Mouse (Mus musculus) sigmoid colon, adult 10 weeks (tissue): ENCODE measurements around the gene Defb20. TPM values are rescaled to one million over a fixed set of nuclear protein-coding genes. Genes with fewer than 3 reads are reported as not detected.

Experiments
- polyA plus RNA-seq: library from polyadenylated mRNA; stranded (reverse); fragments of 350-450 nt; fragmentation: Illumina TruSeq; extraction: RNeasy Lipid Tissue Mini Kit (QIAGEN cat#74804); gene quantifications from one replicate; pipeline ENCODE4 v1.2.3, GENCODE M21; 2014; ENCODE audit warnings: low read depth, low replicate concordance

Defb20 gene
- not detected for polyA plus RNA-seq

GRCm38 (mm10) chr2:152476763-152477162, at the start of gene Defb20:
Defb20 (plus strand) TSS chr2:152477063.

GRCm38 (mm10) chr2:152464570-152465150, 12.2 kb upstream of the Defb20 start, which contains the start of gene Defb23:
Defb23 (minus strand) TSS chr2:152464620.

GRCm38 (mm10) chr2:152490038-152490437, 13.2 kb downstream of the Defb20 start, which contains the start of gene Defb22:
Defb22 (minus strand) TSS chr2:152490138.

GRCm38 (mm10) chr2:152511592-152511991, 34.7 kb downstream of the Defb20 start, which contains the start of gene Defb26:
Defb26 (minus strand) TSS chr2:152511692.

GRCm38 (mm10) chr2:152517981-152518380, 41.1 kb downstream of the Defb20 start, which contains the start of gene Defb28:
Defb28 (plus strand) TSS chr2:152518255.

Other genes starting within 250 kb of the Defb20 start
- 38.1 TPM for gene Tbc1d20, start 183.2 kb upstream of the Defb20 start, polyA plus RNA-seq
- gene Rbck1, start 144.4 kb upstream of the Defb20 start, polyA plus RNA-seq = 1.8 TPM
- gene Trib3, start 133.0 kb upstream of the Defb20 start, polyA plus RNA-seq = not detected
- gene Nrsn2, start 100.4 kb upstream of the Defb20 start, polyA plus RNA-seq = 0.32 TPM
- 0.13 TPM for gene Sox12, start 79.0 kb upstream of the Defb20 start, polyA plus RNA-seq
- 1.5 TPM for gene Zcchc3, start 62.0 kb upstream of the Defb20 start, polyA plus RNA-seq
- not detected for gene 6820408C15Rik, start 61.5 kb upstream of the Defb20 start, polyA plus RNA-seq
- not detected for gene Defb23, start 12.4 kb upstream of the Defb20 start, polyA plus RNA-seq
- gene Defb22, start 13.1 kb downstream of the Defb20 start, polyA plus RNA-seq = not detected
- not detected for gene Defb26, start 34.6 kb downstream of the Defb20 start, polyA plus RNA-seq
- not detected for gene Defb28, start 41.2 kb downstream of the Defb20 start, polyA plus RNA-seq
- not detected for gene Defb29, start 63.0 kb downstream of the Defb20 start, polyA plus RNA-seq
- gene Gm17416, start 92.3 kb downstream of the Defb20 start, polyA plus RNA-seq = not detected
- gene Defb21, start 95.7 kb downstream of the Defb20 start, polyA plus RNA-seq = not detected
- gene Defb19, start 103.2 kb downstream of the Defb20 start, polyA plus RNA-seq = not detected
- 9.8 TPM for gene Defb45, start 122.3 kb downstream of the Defb20 start, polyA plus RNA-seq
- not detected for gene Defb36, start 127.3 kb downstream of the Defb20 start, polyA plus RNA-seq
- gene Defb25, start 146.0 kb downstream of the Defb20 start, polyA plus RNA-seq = not detected
- 2.1 TPM for gene Rem1, start 149.9 kb downstream of the Defb20 start, polyA plus RNA-seq
- gene H13, start 192.4 kb downstream of the Defb20 start, polyA plus RNA-seq = 28.0 TPM
- gene Mcts2, start 210.0 kb downstream of the Defb20 start, polyA plus RNA-seq = 14.9 TPM